In genomic region chr9:107347586-107348183, GRCm38 (mm10) we compare ENCODE assay signal across 25 mouse cellular contexts. TPM values are rescaled to one million over a fixed set of nuclear protein-coding genes. Genes with fewer than 3 reads are reported as not detected.
DNase-seq lines count a peak whose midpoint lies in the region; ATAC-seq lines count a peak whose summit lies in the region.
"Had no signal": no experiment of that assay in that cellular context is flagged by ENCODE, and none has a peak within 500 bp of the region (broad histone marks: within the 10 kb centered on the region; RNA-seq: fewer than 3 reads in every experiment).

No protein-coding gene starts in this region.

- H3K9me3 ChIP-seq in embryonic facial prominence, embryonic 13.5 days: no peaks in the 10 kb centered on the region
- H3K9me3 ChIP-seq in embryonic facial prominence, embryonic 10.5 days: no peaks in the 10 kb centered on the region
- H3K9me3 ChIP-seq in heart, embryonic 10.5 days: no peaks in the 10 kb centered on the region
- H3K9me3 ChIP-seq: embryonic facial prominence, embryonic 15.5 days; G1E; hindbrain, embryonic 12.5 days; liver, embryonic 13.5 days; neural tube, embryonic 15.5 days had no signal

- H3K27me3 ChIP-seq in embryonic facial prominence, embryonic 13.5 days: peaks cover 7% of the 10 kb centered on the region
- H3K27me3 ChIP-seq in embryonic facial prominence, embryonic 10.5 days (replicated peaks; ENCODE audit: low read depth, poor library complexity, severe bottlenecking): peaks cover 16% of the 10 kb centered on the region
- peaks cover 40% of the 10 kb centered on the region for H3K27me3 ChIP-seq in heart, embryonic 10.5 days (ENCODE audit: insufficient read depth, poor library complexity, severe bottlenecking)
- H3K27me3 ChIP-seq: embryonic facial prominence, embryonic 15.5 days; hindbrain, embryonic 12.5 days; neural tube, embryonic 15.5 days; Patski had no signal

- no peaks in the 10 kb centered on the region for H3K36me3 ChIP-seq in embryonic facial prominence, embryonic 13.5 days
- no peaks in the 10 kb centered on the region for H3K36me3 ChIP-seq in embryonic facial prominence, embryonic 10.5 days (replicated peaks)
- no peaks in the 10 kb centered on the region for H3K36me3 ChIP-seq in heart, embryonic 10.5 days
- H3K36me3 ChIP-seq: embryonic facial prominence, embryonic 15.5 days; G1E; hindbrain, embryonic 12.5 days; liver, embryonic 13.5 days had no signal

- intact Hi-C loops in heart, postnatal 10 days (cut with DNase I): loop anchor here (10.0 kb wide), 1 partner anchor 183 kb away; no protein-coding TSS in a partner anchor

- H3K9ac ChIP-seq in embryonic facial prominence, embryonic 13.5 days: peak overlapping the region; percentile 21; the same call in 1 of the 2 replicates
- H3K9ac ChIP-seq: embryonic facial prominence, embryonic 15.5 days; hindbrain, embryonic 12.5 days; liver, embryonic 13.5 days; neural tube, embryonic 15.5 days had no signal

- no peak overlapping the region for H3K27ac ChIP-seq in embryonic facial prominence, embryonic 13.5 days
- no peak overlapping the region for H3K27ac ChIP-seq in embryonic facial prominence, embryonic 10.5 days (replicated peaks)
- no peak overlapping the region for H3K27ac ChIP-seq in heart, embryonic 10.5 days
- H3K27ac ChIP-seq: embryonic facial prominence, embryonic 15.5 days; hindbrain, embryonic 12.5 days; liver, embryonic 13.5 days; neural tube, embryonic 15.5 days had no signal

- H3K4me3 ChIP-seq in embryonic facial prominence, embryonic 13.5 days: no peak overlapping the region
- H3K4me3 ChIP-seq in embryonic facial prominence, embryonic 10.5 days: no peak overlapping the region
- no peak overlapping the region for H3K4me3 ChIP-seq in heart, embryonic 10.5 days
- H3K4me3 ChIP-seq: embryonic facial prominence, embryonic 15.5 days; hindbrain, embryonic 12.5 days; liver, embryonic 13.5 days; neural tube, embryonic 15.5 days had no signal

- no peak for DNase-seq in embryonic facial prominence, embryonic 10.5 days (ENCODE audit: low spot score)
- DNase-seq in heart, postnatal 10 days: peak; percentile 46 to 57
- DNase-seq in heart, embryonic 10.5 days (ENCODE audit: low spot score): no peak
- DNase-seq in cerebellum, adult 9-11 months: peak; percentile 72
- peak; percentile 66 to 67 for DNase-seq in cerebellum, postnatal 25 days
- DNase-seq in T-cell, adult 2 months (ENCODE audit: low spot score): no peak
- DNase-seq: adrenal gland, adult 8-10 months; B cell, adult 2 months; embryo, embryonic 11 days; gastrocnemius, postnatal 36 days; kidney, adult 18-20 months; liver, embryonic 13.5 days; lung, adult 2 months; lung, postnatal 14 days; spleen, adult 18-20 months had no signal

- H3K4me2 ChIP-seq in embryonic facial prominence, embryonic 13.5 days: no peak overlapping the region
- H3K4me2 ChIP-seq: embryonic facial prominence, embryonic 15.5 days; heart, embryonic 11.5 days; hindbrain, embryonic 12.5 days; liver, embryonic 13.5 days; midbrain, embryonic 11.5 days; neural tube, embryonic 15.5 days had no signal

- ATAC-seq in embryonic facial prominence, embryonic 13.5 days (ENCODE audit: insufficient number of reproducible peaks, insufficient read depth, low FRiP score, low TSS enrichment, low read depth): no peak
- ATAC-seq: forebrain, embryonic 14.5 days; inflammation-experienced regulatory T-cells, adult 6 months; Patski had no signal

- H3K4me1 ChIP-seq in embryonic facial prominence, embryonic 13.5 days: 0 out of 2 replicates have a peak, but pooled peaks cover 5% of the 10 kb centered on the region
- peaks cover 13% of the 10 kb centered on the region for H3K4me1 ChIP-seq in embryonic facial prominence, embryonic 10.5 days
- H3K4me1 ChIP-seq in heart, embryonic 10.5 days: no peaks in the 10 kb centered on the region
- H3K4me1 ChIP-seq: embryonic facial prominence, embryonic 15.5 days; hindbrain, embryonic 12.5 days; liver, embryonic 13.5 days had no signal

- 72% methylated on average over 9 of the region's 9 CpGs for WGBS in embryonic facial prominence, embryonic 13.5 days
- 76% methylated on average over 9 of the region's 9 CpGs for WGBS in embryonic facial prominence, embryonic 10.5 days
- 77% methylated on average over 9 of the region's 9 CpGs for WGBS in heart, embryonic 10.5 days

RNA-seq across cellular contexts. Expression of gene 6430571L13Rik, which starts 7.3 kb away (rescaled TPM):
- polyA plus RNA-seq in embryonic facial prominence, embryonic 13.5 days (2015; fragmentation: Nextera tagmentation; extraction: Ambion mirVana): 1.2 and 1.5 TPM in 2 replicates
- polyA plus RNA-seq in embryonic facial prominence, embryonic 10.5 days (2016; fragmentation: Nextera tagmentation; extraction: Ambion mirVana): 0.83 and 0.95 TPM in 2 replicates
- 10 to 100 TPM in 1 of 2 experiments, 1 to 10 TPM in 1; 8.9 to 11.4 TPM for total RNA-seq in heart, postnatal 10 days (2021)
- 0.74 and 1.2 TPM in 2 replicates for polyA plus RNA-seq in heart, embryonic 10.5 days (2016; fragmentation: Nextera tagmentation; extraction: Ambion mirVana)

RNA-seq across cellular contexts. Expression of gene Hemk1, which starts 9.5 kb away (rescaled TPM):
- 11.4 and 12.1 TPM in 2 replicates for polyA plus RNA-seq in embryonic facial prominence, embryonic 13.5 days (2015; fragmentation: Nextera tagmentation; extraction: Ambion mirVana)
- 10.7 and 11.6 TPM in 2 replicates for polyA plus RNA-seq in embryonic facial prominence, embryonic 10.5 days (2016; fragmentation: Nextera tagmentation; extraction: Ambion mirVana)
- 10 to 100 TPM; 16.8 to 17.0 TPM for total RNA-seq in heart, postnatal 10 days (2021)
- polyA plus RNA-seq in heart, embryonic 10.5 days (2016; fragmentation: Nextera tagmentation; extraction: Ambion mirVana): 13.4 and 14.6 TPM in 2 replicates

RNA-seq across cellular contexts. Expression of gene Cacna2d2, which starts 51.7 kb away (rescaled TPM):
- polyA plus RNA-seq in embryonic facial prominence, embryonic 13.5 days (2015; fragmentation: Nextera tagmentation; extraction: Ambion mirVana): 0.76 and 1.1 TPM in 2 replicates
- 0.45 and 0.50 TPM in 2 replicates for polyA plus RNA-seq in embryonic facial prominence, embryonic 10.5 days (2016; fragmentation: Nextera tagmentation; extraction: Ambion mirVana)
- total RNA-seq in heart, postnatal 10 days (2021): 10 to 100 TPM in 1 of 2 experiments, 1 to 10 TPM in 1; 7.3 to 13.2 TPM
- 6.8 TPM in 2 replicates for polyA plus RNA-seq in heart, embryonic 10.5 days (2016; fragmentation: Nextera tagmentation; extraction: Ambion mirVana)
- polyA plus RNA-seq: liver, embryonic 13.5 days had no signal

RNA-seq across cellular contexts. Expression of gene Cish, which starts 51.9 kb away (rescaled TPM):
- 9.3 and 12.4 TPM in 2 replicates for polyA plus RNA-seq in embryonic facial prominence, embryonic 13.5 days (2015; fragmentation: Nextera tagmentation; extraction: Ambion mirVana)
- polyA plus RNA-seq in embryonic facial prominence, embryonic 10.5 days (2016; fragmentation: Nextera tagmentation; extraction: Ambion mirVana): 6.7 and 7.2 TPM in 2 replicates
- total RNA-seq in heart, postnatal 10 days (2021): 100 to 1,000 TPM; 212 to 269 TPM
- polyA plus RNA-seq in heart, embryonic 10.5 days (2016; fragmentation: Nextera tagmentation; extraction: Ambion mirVana): 9.4 and 13.2 TPM in 2 replicates

RNA-seq across cellular contexts. Expression of gene Mapkapk3, which starts 58.0 kb away (rescaled TPM):
- 7.6 and 10.7 TPM in 2 replicates for polyA plus RNA-seq in embryonic facial prominence, embryonic 13.5 days (2015; fragmentation: Nextera tagmentation; extraction: Ambion mirVana)
- polyA plus RNA-seq in embryonic facial prominence, embryonic 10.5 days (2016; fragmentation: Nextera tagmentation; extraction: Ambion mirVana): 4.9 and 5.1 TPM in 2 replicates
- 10 to 100 TPM; 22.1 to 23.3 TPM for total RNA-seq in heart, postnatal 10 days (2021)
- polyA plus RNA-seq in heart, embryonic 10.5 days (2016; fragmentation: Nextera tagmentation; extraction: Ambion mirVana): 7.1 and 10.1 TPM in 2 replicates

Comparison
In these comparisons a context has a peak if more than half of its experiments do, and no peak if none do; other contexts are left out.
1. DNase-seq: peak in heart, postnatal 10 days (2 of 2), cerebellum, adult 9-11 months (single experiment) and cerebellum, postnatal 25 days (2 of 2); none in embryonic facial prominence, embryonic 10.5 days (single experiment), heart, embryonic 10.5 days (single experiment) and T-cell, adult 2 months (single experiment).